Mouse (Mus musculus) intestine, embryonic 15.5 days (tissue): ENCODE results near the gene Ift46. TPM values are rescaled to one million over a fixed set of nuclear protein-coding genes. Genes with fewer than 3 reads are reported as not detected.
A peak's percentile ranks its signal among the peaks of the same experiment; 100 is the strongest.
"Not testable (repeated sequence)": the region's sequence is repeated elsewhere in the genome, so short reads cannot be mapped to it uniquely, and the experiment has no call there.

Experiments
- ATAC-seq: fragments of 200-750 bp; cut with Nextera tagmentation; 2 replicates; pipeline ENCODE4 v1.8.0; 2017; ENCODE audit warnings: moderate TSS enrichment, moderate library complexity
- H3K27ac ChIP-seq: fragments of 300-500 bp; sonication (generic); 2 replicates; pipeline ENCODE4 v1.5.1; 2015; ENCODE audit warnings: mild to moderate bottlenecking, inconsistent platforms
- H3K27me3 ChIP-seq: fragments of 300-500 bp; sonication (generic); replicated peaks from 2 replicates; pipeline ENCODE4 v1.6.1; 2015; ENCODE audit warnings: inconsistent platforms
- H3K36me3 ChIP-seq: fragments of 300-500 bp; sonication (generic); 2 replicates; pipeline ENCODE4 v1.6.1; 2015; ENCODE audit warnings: inconsistent platforms
- H3K4me1 ChIP-seq: fragments of 300-500 bp; sonication (generic); replicated peaks from 2 replicates; pipeline ENCODE4 v1.6.1; 2015; ENCODE audit warnings: inconsistent platforms
- H3K4me2 ChIP-seq: fragments of 300-500 bp; sonication (generic); replicated peaks from 2 replicates; pipeline ENCODE4 v1.6.1; 2015; ENCODE audit warnings: mild to moderate bottlenecking, inconsistent platforms
- H3K4me3 ChIP-seq: fragments of 300-500 bp; sonication (generic); replicated peaks from 2 replicates; pipeline ENCODE4 v1.5.1; 2015; ENCODE audit warnings: inconsistent platforms
- H3K9ac ChIP-seq: fragments of 300-500 bp; sonication (generic); 2 replicates; pipeline ENCODE4 v1.6.1; 2015; ENCODE audit warnings: inconsistent platforms
- H3K9me3 ChIP-seq: fragments of 300-500 bp; sonication (generic); 2 replicates; pipeline ENCODE4 v1.6.1; 2016; ENCODE audit warnings: inconsistent platforms
- WGBS: fragments of 180-500 bp; shearing (Covaris S2); methylation state at CpG from one replicate; pipeline ENCODE4 v1.1.7; 2015; 5-methylcytosine and 5-hydroxymethylcytosine counted together
- polyA plus RNA-seq: library from polyadenylated mRNA; unstranded; fragments of >200 nt; fragmentation: Nextera tagmentation; extraction: Ambion mirVana; gene quantifications from 2 replicates; pipeline ENCODE4 v1.2.1, GENCODE M21; 2015

The Ift46 gene
- polyA plus RNA-seq, 1 experiment from 2014 or later, result 79.8 TPM

DNA sequence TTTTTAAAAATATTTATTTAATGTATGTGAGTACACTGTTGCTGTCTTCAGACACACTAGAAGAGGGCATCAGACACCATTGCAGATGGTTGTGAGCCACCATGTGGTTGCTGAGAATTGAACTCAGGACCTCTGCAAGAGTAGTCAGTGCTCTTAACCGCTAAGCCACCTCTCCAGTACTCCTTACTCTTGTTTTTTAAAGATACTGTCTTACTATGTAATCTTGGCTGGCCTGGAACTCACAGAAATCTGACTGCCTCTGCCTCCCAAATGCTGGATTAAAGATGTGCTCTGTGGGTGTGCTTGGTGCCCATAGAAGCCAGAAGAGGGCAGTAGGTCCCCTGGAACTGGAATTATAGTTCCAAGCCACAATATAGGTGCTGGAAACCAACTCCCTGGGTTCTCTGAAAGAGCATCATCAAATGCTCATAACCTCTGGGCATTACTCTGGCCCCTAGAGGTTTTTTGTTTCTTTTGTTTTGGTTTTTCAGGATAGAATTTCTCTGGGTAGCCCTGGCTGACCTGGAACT, 27.0 kb upstream of the Ift46 start:
- H3K4me1 ChIP-seq, result 0 out of 2 replicates have a peak, but pooled peaks cover 5% of the 10 kb centered on the region
- H3K4me2 ChIP-seq, result no peak overlapping the region
- 94% methylated on average over 1 of the region's 1 CpGs for WGBS
- H3K9ac ChIP-seq, result no peak overlapping the region
- H3K27me3 ChIP-seq, result no peaks in the 10 kb centered on the region
- H3K4me3 ChIP-seq, result no peak overlapping the region
- H3K9me3 ChIP-seq, result no peaks in the 10 kb centered on the region
- H3K27ac ChIP-seq, result no peak overlapping the region
- no peak for ATAC-seq
- peaks cover 18% of the 10 kb centered on the region for H3K36me3 ChIP-seq

DNA sequence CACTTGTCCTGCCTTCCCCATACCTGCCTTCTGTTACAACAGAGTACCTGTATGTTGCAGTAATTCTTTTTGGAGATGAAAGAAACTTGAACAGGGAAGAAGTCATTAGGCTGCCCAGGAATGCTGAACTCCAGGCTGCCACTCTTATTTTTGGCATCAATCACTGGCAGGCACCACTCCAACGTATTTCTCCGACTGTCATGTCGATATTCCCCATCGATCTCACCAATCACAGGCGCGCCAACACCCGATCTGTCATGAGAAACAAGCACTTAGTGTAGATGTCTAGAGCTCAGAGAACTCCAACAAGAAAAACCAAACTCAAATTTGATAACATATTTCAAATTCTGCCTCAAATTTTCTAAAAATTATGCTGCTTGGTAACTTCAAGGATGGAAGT, 22.3 kb upstream of the Ift46 start:
- WGBS, result 91% methylated on average over 7 of the region's 7 CpGs
- peaks cover 29% of the 10 kb centered on the region for H3K36me3 ChIP-seq
- H3K27me3 ChIP-seq, result no peaks in the 10 kb centered on the region
- H3K9ac ChIP-seq, result no peak overlapping the region
- no peaks in the 10 kb centered on the region for H3K4me1 ChIP-seq
- no peak overlapping the region for H3K4me2 ChIP-seq
- no peak for ATAC-seq
- H3K9me3 ChIP-seq, result no peaks in the 10 kb centered on the region
- H3K27ac ChIP-seq, result no peak overlapping the region
- H3K4me3 ChIP-seq, result no peak overlapping the region

GRCm38 (mm10) chr9:44746666-44747065, 21.0 kb upstream of the Ift46 start:
- Histone ChIP-seq H3K9me3 (no peaks in the 10 kb centered on the region), H3K27ac (no peak overlapping the region), H3K4me2 (no peak overlapping the region), H3K4me3 (no peak overlapping the region), H3K36me3 (peaks cover 33% of the 10 kb centered on the region), H3K4me1 (no peaks in the 10 kb centered on the region), H3K9ac (no peak overlapping the region), H3K27me3 (no peaks in the 10 kb centered on the region)
- WGBS, result 83% methylated on average over 3 of the region's 3 CpGs
- ATAC-seq, result no peak

DNA sequence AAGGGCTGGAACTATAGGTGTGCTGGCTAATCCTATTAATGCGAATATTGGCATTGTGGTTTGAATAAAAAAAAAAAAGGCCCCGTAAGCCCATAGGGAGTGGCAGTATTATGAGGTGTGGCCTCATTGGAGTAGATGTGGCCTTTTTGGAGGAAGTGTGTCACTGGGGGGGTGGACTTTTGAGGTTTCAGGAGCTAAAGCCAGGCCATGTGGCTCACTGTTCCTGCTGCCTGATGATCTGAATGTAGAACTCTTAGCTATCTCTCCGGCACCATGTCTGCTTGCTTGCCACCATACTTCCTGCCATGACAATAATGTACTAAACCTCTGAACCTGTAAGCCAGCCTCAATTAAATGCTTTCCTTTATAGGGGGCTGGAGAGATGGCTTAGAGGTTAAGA, 20.4 kb upstream of the Ift46 start:
- no peak for ATAC-seq
- peaks cover 38% of the 10 kb centered on the region for H3K36me3 ChIP-seq
- no peak overlapping the region for H3K27ac ChIP-seq
- no peaks in the 10 kb centered on the region for H3K4me1 ChIP-seq
- no peaks in the 10 kb centered on the region for H3K27me3 ChIP-seq
- no peak overlapping the region for H3K9ac ChIP-seq
- no peaks in the 10 kb centered on the region for H3K9me3 ChIP-seq
- WGBS, result 92% methylated on average over 3 of the region's 3 CpGs
- H3K4me2 ChIP-seq, result no peak overlapping the region
- H3K4me3 ChIP-seq, result no peak overlapping the region

- Histone ChIP-seq H3K27me3 (no peaks in the 10 kb centered on the region), H3K9ac (no peak overlapping the region), H3K4me2 (no peak overlapping the region), H3K4me1 (no peaks in the 10 kb centered on the region), H3K9me3 (no peaks in the 10 kb centered on the region), H3K4me3 (no peak overlapping the region), H3K36me3 (peaks cover 39% of the 10 kb centered on the region), H3K27ac (no peak overlapping the region)
- WGBS, result 90% methylated on average over 7 of the region's 7 CpGs
- ATAC-seq, result no peak
Observed at GRCm38 (mm10) chr9:44748473-44748872, 19.2 kb upstream of the Ift46 start.

GRCm38 (mm10) chr9:44760873-44761272, 6.8 kb upstream of the Ift46 start:
- Histone ChIP-seq H3K4me2 (no peak overlapping the region), H3K36me3 (peaks cover 12% of the 10 kb centered on the region), H3K27me3 (no peaks in the 10 kb centered on the region), H3K9ac (no peak overlapping the region), H3K4me1 (peaks cover 8% of the 10 kb centered on the region), H3K9me3 (no peaks in the 10 kb centered on the region), H3K4me3 (no peak overlapping the region), H3K27ac (no peak overlapping the region)
- 60% methylated on average over 2 of the region's 2 CpGs for WGBS
- no peak for ATAC-seq

GRCm38 (mm10) chr9:44768029-44768394, 304 bp downstream of the Ift46 start:
- H3K9ac ChIP-seq, H3K4me1 ChIP-seq, H3K27ac ChIP-seq, H3K36me3 ChIP-seq, ATAC-seq, H3K27me3 ChIP-seq, H3K9me3 ChIP-seq: not testable (repeated sequence)
- H3K4me3 ChIP-seq, result peak overlapping the region; percentile 99
- WGBS, result 31% methylated on average over 9 of the region's 9 CpGs
- H3K4me2 ChIP-seq, result peak overlapping the region; percentile 66; the same call in 1 of the 2 replicates

GRCm38 (mm10) chr9:44771376-44771775, 3.7 kb downstream of the Ift46 start:
- H3K27ac ChIP-seq, result no peak overlapping the region
- no peaks in the 10 kb centered on the region for H3K4me1 ChIP-seq
- ATAC-seq, result no peak
- WGBS, result 89% methylated on average over 5 of the region's 5 CpGs
- no peak overlapping the region for H3K4me3 ChIP-seq
- no peaks in the 10 kb centered on the region for H3K27me3 ChIP-seq
- H3K4me2 ChIP-seq, result no peak overlapping the region
- no peak overlapping the region for H3K9ac ChIP-seq
- H3K9me3 ChIP-seq, result no peaks in the 10 kb centered on the region
- no peaks in the 10 kb centered on the region for H3K36me3 ChIP-seq

GRCm38 (mm10) chr9:44772392-44772749, 4.7 kb downstream of the Ift46 start:
- H3K27ac ChIP-seq, result 0 out of 2 replicates have a peak overlapping the region, but pooled peaks have one; percentile 60
- H3K9ac ChIP-seq, result 0 out of 2 replicates have a peak overlapping the region, but pooled peaks have one; percentile 17
- no peaks in the 10 kb centered on the region for H3K27me3 ChIP-seq
- no peaks in the 10 kb centered on the region for H3K9me3 ChIP-seq
- no peaks in the 10 kb centered on the region for H3K36me3 ChIP-seq
- WGBS, result 25% methylated on average over 5 of the region's 5 CpGs
- ATAC-seq, result 0 out of 2 replicates have a peak, but pooled peaks have one; percentile 1
- peak overlapping the region; percentile 79 for H3K4me3 ChIP-seq
- H3K4me1 ChIP-seq, result no peaks in the 10 kb centered on the region
- H3K4me2 ChIP-seq, result no peak overlapping the region

DNA sequence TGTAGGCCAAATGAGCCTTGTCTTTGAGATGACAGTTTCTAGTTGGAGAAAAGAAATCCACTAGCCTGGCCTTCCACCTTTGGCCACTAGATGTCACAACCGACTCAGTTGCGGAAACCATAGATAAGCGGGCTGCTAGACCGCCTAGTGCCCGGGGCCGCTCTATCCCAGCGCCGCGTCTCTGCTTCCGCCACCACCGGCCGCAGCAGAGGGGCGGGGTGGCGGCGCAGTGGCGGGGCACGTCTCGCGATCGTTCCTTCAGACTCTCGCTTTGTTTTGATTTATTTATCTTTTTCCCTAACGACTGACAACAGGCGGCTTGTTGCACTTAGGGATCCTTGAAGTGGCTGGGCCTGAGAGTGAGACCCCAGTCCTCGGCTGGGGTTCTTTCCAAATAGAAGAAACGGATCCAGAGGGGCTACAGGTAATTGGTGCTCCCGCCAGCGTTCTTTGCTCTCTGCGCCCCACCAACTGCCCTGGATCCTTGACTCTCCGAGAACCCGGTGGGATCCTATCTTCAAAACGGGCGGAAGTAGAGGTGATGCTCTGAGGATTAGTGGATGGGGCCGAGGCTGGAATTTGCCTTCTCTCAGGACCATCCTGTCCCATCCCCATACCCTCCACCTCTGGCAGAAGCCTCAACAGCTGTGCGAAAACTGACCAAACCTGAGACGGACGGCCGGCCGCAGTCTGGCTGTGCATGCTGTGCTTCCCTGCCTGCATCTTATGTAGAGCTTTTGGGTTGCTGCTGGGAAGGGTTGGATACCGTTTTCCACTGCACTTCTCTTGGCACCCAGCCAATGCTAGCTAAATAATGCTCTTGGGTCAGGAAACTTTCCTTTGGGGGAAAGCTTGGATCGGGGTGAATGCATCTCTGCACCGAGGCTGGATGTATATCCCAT, 5.3 kb downstream of the Ift46 start:
- H3K4me3 ChIP-seq, result peak overlapping the region; percentile 79
- peak overlapping the region; percentile 87 for H3K27ac ChIP-seq
- ATAC-seq, result peak; percentile 99
- H3K4me2 ChIP-seq, result peak overlapping the region; percentile 82
- no peaks in the 10 kb centered on the region for H3K27me3 ChIP-seq
- H3K9me3 ChIP-seq, result no peaks in the 10 kb centered on the region
- H3K4me1 ChIP-seq, result no peaks in the 10 kb centered on the region
- no peaks in the 10 kb centered on the region for H3K36me3 ChIP-seq
- peak overlapping the region; percentile 81 for H3K9ac ChIP-seq
- WGBS, result under 1% methylated on average over 41 of the region's 41 CpGs

DNA sequence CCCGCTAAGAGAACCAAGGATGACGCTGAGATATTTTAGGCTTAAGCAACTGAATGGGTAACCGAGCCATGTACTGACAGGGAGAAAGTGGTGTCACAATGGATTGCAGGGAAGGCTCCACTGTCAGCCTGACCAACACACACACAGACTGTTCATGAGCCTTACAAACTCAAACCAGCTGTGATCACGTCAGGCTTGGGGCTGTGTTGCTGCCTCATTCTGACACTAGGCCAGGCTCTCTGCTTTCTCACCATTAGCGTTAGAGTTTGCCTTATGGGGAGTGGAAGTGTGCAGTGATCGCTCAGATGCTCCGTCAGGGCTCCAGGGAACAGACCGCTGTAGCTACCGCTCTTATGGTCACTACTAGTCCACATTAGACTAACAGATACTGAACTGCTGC, 25.1 kb downstream of the Ift46 start:
- Histone ChIP-seq H3K36me3 (peaks cover 22% of the 10 kb centered on the region), H3K27me3 (0 out of 2 replicates have a peak, but pooled peaks cover under 1% of the 10 kb centered on the region), H3K4me2 (no peak overlapping the region), H3K4me1 (no peaks in the 10 kb centered on the region), H3K27ac (no peak overlapping the region), H3K9me3 (no peaks in the 10 kb centered on the region), H3K9ac (no peak overlapping the region), H3K4me3 (no peak overlapping the region)
- no peak for ATAC-seq
- 70% methylated on average over 9 of the region's 9 CpGs for WGBS

DNA sequence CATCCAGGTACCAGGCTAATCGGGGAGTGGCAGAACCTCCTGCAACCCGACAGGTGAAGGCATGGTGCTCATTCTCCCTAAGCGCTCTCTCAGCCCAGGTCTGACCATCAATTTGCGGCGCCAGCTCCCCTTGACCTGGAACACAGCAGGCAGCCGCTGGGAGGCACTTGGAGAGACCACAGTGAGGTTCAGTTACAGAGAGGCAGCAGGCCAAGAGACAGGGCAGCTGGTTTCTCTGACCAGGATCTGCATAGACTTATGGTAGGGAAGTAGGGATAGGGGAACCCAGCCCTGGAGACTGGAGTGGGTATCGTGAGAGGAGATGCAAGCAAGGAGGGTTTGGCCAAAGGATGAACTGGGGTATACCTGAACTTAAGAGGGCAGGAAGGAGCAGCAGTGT, 30.6 kb downstream of the Ift46 start:
- Histone ChIP-seq H3K4me2 (peak overlapping the region; percentile 97), H3K4me1 (peaks cover 26% of the 10 kb centered on the region), H3K9me3 (no peaks in the 10 kb centered on the region), H3K27ac (no peak overlapping the region), H3K27me3 (0 out of 2 replicates have a peak, but pooled peaks cover 7% of the 10 kb centered on the region), H3K36me3 (no peaks in the 10 kb centered on the region), H3K4me3 (peak overlapping the region; percentile 62; the same call in 1 of the 2 replicates), H3K9ac (no peak overlapping the region)
- ATAC-seq, result no peak; the same call in 1 of the 2 replicates
- WGBS, result 46% methylated on average over 7 of the region's 7 CpGs
